Mouse (Mus musculus) telencephalon, adult 2 months (tissue): ENCODE measurements around the gene Zfp384.
A peak's percentile ranks its signal among the peaks of the same experiment; 100 is the strongest.

Experiments
- DNase-seq: peaks from one replicate; pipeline ENCODE4 v3.0.0-alpha.2; 2011; ENCODE audit warnings: low read depth, low spot score

The Zfp384 gene

GRCm38 (mm10) chr6:125009129-125009180, at the start of gene Zfp384:
Gene Zfp384 (plus strand): TSS chr6:125009145.
- no peak for DNase-seq

GRCm38 (mm10) chr6:124959960-124960359, 49.0 kb upstream of the Zfp384 start:
- no peak for DNase-seq

GRCm38 (mm10) chr6:124961021-124961420, 47.9 kb upstream of the Zfp384 start:
- DNase-seq, result no peak

- DNase-seq, result no peak
Observed at GRCm38 (mm10) chr6:124964638-124965037, 44.3 kb upstream of the Zfp384 start.

- DNase-seq, result peak; percentile 92
Observed at GRCm38 (mm10) chr6:124965088-124965719, 43.7 kb upstream of the Zfp384 start, which contains the start of gene Cops7a. Gene Cops7a (minus strand): TSS chr6:124965538.

- DNase-seq, result no peak
Observed at GRCm38 (mm10) chr6:124965747-124966146, 43.2 kb upstream of the Zfp384 start.

- no peak for DNase-seq
Observed at GRCm38 (mm10) chr6:124966466-124967118, 42.4 kb upstream of the Zfp384 start.

- no peak for DNase-seq
Observed at GRCm38 (mm10) chr6:124967766-124968165, 41.2 kb upstream of the Zfp384 start.

GRCm38 (mm10) chr6:124992241-124992640, 16.7 kb upstream of the Zfp384 start:
- DNase-seq, result no peak

- DNase-seq, result no peak
Observed at GRCm38 (mm10) chr6:124993365-124993764, 15.6 kb upstream of the Zfp384 start.

GRCm38 (mm10) chr6:124993876-124994275, 15.1 kb upstream of the Zfp384 start:
- no peak for DNase-seq

GRCm38 (mm10) chr6:124995246-124995645, 13.7 kb upstream of the Zfp384 start:
- DNase-seq, result no peak

- no peak for DNase-seq
Observed at GRCm38 (mm10) chr6:124995831-124996403, 13.0 kb upstream of the Zfp384 start.

GRCm38 (mm10) chr6:124996551-124997501, 12.1 kb upstream of the Zfp384 start, which contains the start of gene Pianp:
Gene Pianp (plus strand): TSS chr6:124996694.
- DNase-seq, result peak; percentile 74

GRCm38 (mm10) chr6:124998066-124998465, 10.9 kb upstream of the Zfp384 start:
- DNase-seq, result peak; percentile 81

- DNase-seq, result no peak
Observed at GRCm38 (mm10) chr6:124999091-124999490, 9.9 kb upstream of the Zfp384 start.

GRCm38 (mm10) chr6:124999546-124999945, 9.4 kb upstream of the Zfp384 start:
- no peak for DNase-seq

GRCm38 (mm10) chr6:125003706-125004105, 5.2 kb upstream of the Zfp384 start:
- DNase-seq, result no peak

- peak; percentile 42 for DNase-seq
Observed at GRCm38 (mm10) chr6:125005086-125005485, 3.9 kb upstream of the Zfp384 start.

GRCm38 (mm10) chr6:125008060-125008459, 885 bp upstream of the Zfp384 start:
- DNase-seq, result no peak

- peak; percentile 100 for DNase-seq
Observed at GRCm38 (mm10) chr6:125008586-125009128, 288 bp upstream of the Zfp384 start.
